Mouse (Mus musculus): ENCODE results near the gene Clip3. TPM values are rescaled to one million over a fixed set of nuclear protein-coding genes. Genes with fewer than 3 reads are reported as not detected.

Clip3 gene
- 100 to 1,000 TPM; 488 to 492 TPM for total RNA-seq (2021)
- long read RNA-seq, experiment 1, partial matches to known transcripts, result 66 of 173 reads
- long read RNA-seq, experiment 1, other reads (novel, unspliced or antisense), result 105 of 173 reads
- long read RNA-seq, experiment 2, partial matches to known transcripts, result 80 of 124 reads
- long read RNA-seq, experiment 2, other reads (novel, unspliced or antisense), result 41 of 124 reads

GRCm38 (mm10) chr7:30291215-30292131, at the start of gene Clip3:
Clip3 (plus strand) TSS chr7:30291728.
- peak within 1 kb of the TSS; percentile 74 for H3K4me3 ChIP-seq
- intact Hi-C loops (cut with DNase I), result no loop called here
- peak within 1 kb of the TSS; percentile 98 for H3K27ac ChIP-seq
- TF ChIP-seq CTCF (IDR thresholded peaks at IDR 0.05), result no peak; the same call in 1 of the 2 replicates
- peak; percentile 88 to 94 for DNase-seq (ENCODE audit: extremely low spot score in 1 of 2, low spot score in 2 of 2)

DNA sequence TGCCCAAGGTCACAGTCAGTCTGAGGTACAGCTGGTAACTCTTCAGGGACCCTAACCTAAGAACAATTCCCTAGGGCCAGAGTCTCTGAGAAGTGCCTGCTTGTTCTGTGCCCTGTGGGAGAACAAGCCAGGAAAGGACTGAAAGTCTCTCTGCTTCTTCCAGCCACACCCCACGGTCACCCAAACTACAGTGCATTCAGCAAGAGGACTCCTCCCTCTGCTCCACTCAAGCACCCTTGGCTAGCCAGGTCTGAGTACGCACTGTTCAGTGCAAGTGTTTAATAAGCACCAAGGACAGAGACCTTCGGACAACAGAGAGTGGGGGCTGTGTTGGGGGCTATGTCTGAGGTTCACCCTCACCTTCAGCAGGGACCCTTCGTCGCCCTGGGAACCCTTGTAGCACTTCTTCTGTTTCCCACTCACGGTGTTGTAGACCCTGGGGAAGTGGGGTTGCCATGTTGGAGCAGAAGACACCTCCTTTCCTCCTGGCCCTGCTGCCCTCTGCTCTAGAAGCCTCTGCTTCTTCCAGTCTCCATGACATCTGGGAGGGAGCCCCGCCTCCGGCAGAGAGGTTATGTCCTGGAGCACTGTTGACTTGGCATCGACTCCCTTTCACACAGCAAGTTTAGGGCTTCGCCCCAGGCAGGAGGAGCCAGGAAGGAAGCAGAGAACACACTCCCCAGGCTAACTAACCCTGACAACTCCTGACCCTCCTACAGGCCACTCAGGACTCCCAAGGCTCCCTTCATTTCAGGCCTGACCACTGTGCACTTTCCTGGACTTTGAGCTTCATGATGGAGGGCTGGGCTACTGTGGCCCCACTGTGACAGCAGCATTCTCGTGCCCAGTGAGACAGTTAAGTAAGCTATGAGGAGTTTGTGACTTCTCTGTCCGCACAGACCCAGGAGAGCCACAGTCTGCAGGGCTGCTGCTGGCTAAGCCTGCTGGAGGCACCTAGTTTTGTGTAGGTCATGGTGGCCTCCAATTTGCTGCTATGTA, 39.3 kb upstream of the Clip3 start:
- intact Hi-C loops (cut with DNase I), result no loop called here
- no peak for DNase-seq (ENCODE audit: extremely low spot score in 1 of 2, low spot score in 2 of 2)
- no peak for TF ChIP-seq CTCF (IDR thresholded peaks at IDR 0.05)
- Histone ChIP-seq H3K4me3 (no peak overlapping the region), H3K27ac (no peak overlapping the region)

GRCm38 (mm10) chr7:30265041-30265440, 26.5 kb upstream of the Clip3 start:
- Histone ChIP-seq H3K27ac (no peak overlapping the region), H3K4me3 (no peak overlapping the region)
- TF ChIP-seq CTCF (IDR thresholded peaks at IDR 0.05), result no peak
- intact Hi-C loops (cut with DNase I), result no loop called here
- no peak for DNase-seq (ENCODE audit: extremely low spot score in 1 of 2, low spot score in 2 of 2)

DNA sequence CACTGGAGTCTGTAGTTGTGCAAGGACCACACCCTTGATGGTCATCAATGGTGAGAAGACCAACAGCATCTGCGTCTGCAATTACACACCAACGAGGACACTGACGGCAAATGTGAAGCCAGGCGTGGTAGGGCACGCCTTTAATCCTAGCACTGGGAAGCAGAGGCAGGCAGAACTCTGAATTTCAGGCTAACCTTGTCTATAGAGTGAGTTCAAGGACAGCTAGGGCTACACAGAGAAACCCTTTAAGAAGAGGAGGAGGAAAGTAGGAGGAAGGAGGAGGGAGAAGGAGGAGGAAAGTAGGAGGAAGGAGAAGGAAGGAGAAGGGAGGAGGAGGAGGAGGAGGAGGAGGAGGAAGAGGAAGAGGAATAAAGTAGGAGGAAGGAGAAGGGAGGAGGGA, 26.0 kb upstream of the Clip3 start:
- Histone ChIP-seq H3K27ac (no peak overlapping the region), H3K4me3 (no peak overlapping the region)
- no peak for TF ChIP-seq CTCF (IDR thresholded peaks at IDR 0.05)
- no peak for DNase-seq (ENCODE audit: extremely low spot score in 1 of 2, low spot score in 2 of 2)
- intact Hi-C loops (cut with DNase I), result no loop called here

- Histone ChIP-seq H3K27ac (no peak overlapping the region), H3K4me3 (no peak overlapping the region)
- TF ChIP-seq CTCF (IDR thresholded peaks at IDR 0.05), result no peak
- intact Hi-C loops (cut with DNase I), result no loop called here
- DNase-seq (ENCODE audit: extremely low spot score in 1 of 2, low spot score in 2 of 2), result no peak
These were observed 25.6 kb upstream of the Clip3 start for GRCm38 (mm10) chr7:30265935-30266334.

GRCm38 (mm10) chr7:30266780-30267179, 24.7 kb upstream of the Clip3 start:
- TF ChIP-seq CTCF (IDR thresholded peaks at IDR 0.05), result no peak
- intact Hi-C loops (cut with DNase I), result no loop called here
- no peak overlapping the region for H3K27ac ChIP-seq
- DNase-seq (ENCODE audit: extremely low spot score in 1 of 2, low spot score in 2 of 2), result no peak
- no peak overlapping the region for H3K4me3 ChIP-seq

GRCm38 (mm10) chr7:30269641-30270040, 21.9 kb upstream of the Clip3 start:
- DNase-seq (ENCODE audit: extremely low spot score in 1 of 2, low spot score in 2 of 2), result no peak
- TF ChIP-seq CTCF (IDR thresholded peaks at IDR 0.05), result no peak
- no peak overlapping the region for H3K27ac ChIP-seq
- no peak overlapping the region for H3K4me3 ChIP-seq
- intact Hi-C loops (cut with DNase I), result loop anchor here (5.0 kb wide), 1 partner anchor 32 kb away; the partner anchor contains the start of gene Ovol3

DNA sequence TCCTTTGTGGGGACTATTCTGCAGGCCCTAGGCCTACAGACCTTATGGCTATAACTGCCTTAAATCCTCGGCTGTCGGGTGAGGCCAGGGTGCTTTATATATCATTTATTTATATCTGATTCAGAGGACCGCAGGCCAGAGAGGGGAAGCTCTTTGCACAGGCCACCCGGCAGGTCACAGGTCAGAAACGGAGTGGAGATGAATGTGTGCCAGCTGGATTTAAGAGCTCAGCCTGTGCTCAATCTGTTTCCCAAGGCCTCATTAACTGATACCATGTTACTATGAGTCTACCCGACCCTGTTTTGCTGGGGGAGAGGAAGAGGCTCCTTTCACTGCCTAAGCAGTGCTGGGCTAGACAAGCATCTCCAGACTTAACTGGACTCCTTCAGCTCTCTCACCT, 17.1 kb upstream of the Clip3 start:
- intact Hi-C loops (cut with DNase I), result loop anchor here (5.0 kb wide), 1 partner anchor 37 kb away; the partner anchor contains the start of gene Ovol3
- no peak for TF ChIP-seq CTCF (IDR thresholded peaks at IDR 0.05)
- no peak for DNase-seq (ENCODE audit: extremely low spot score in 1 of 2, low spot score in 2 of 2)
- Histone ChIP-seq H3K4me3 (no peak overlapping the region), H3K27ac (no peak overlapping the region)

GRCm38 (mm10) chr7:30278911-30279310, 12.6 kb upstream of the Clip3 start:
- Histone ChIP-seq H3K4me3 (no peak overlapping the region), H3K27ac (no peak overlapping the region)
- TF ChIP-seq CTCF (IDR thresholded peaks at IDR 0.05), result no peak
- intact Hi-C loops (cut with DNase I), result no loop called here
- DNase-seq (ENCODE audit: extremely low spot score in 1 of 2, low spot score in 2 of 2), result no peak

DNA sequence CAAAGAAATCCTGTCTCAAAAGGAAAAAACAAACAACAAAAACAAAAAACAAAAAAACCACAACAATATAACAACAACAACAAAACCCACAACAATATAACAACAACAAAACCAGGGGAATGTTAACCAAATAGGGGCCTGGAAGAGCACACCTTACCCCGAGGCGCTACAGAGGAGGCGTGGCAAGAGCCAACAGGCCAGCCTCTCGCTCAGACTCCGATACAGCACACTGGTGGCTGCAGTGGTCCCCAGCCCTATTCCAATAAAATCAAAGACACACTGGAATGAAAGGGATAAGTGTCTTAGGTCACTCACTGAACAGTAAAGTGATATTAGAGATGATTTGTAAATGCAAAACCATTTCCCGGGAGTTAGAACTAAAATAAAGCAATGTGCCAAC, 12.0 kb upstream of the Clip3 start:
- intact Hi-C loops (cut with DNase I), result no loop called here
- no peak for TF ChIP-seq CTCF (IDR thresholded peaks at IDR 0.05)
- Histone ChIP-seq H3K27ac (no peak overlapping the region), H3K4me3 (peak overlapping the region; percentile 85)
- DNase-seq (ENCODE audit: extremely low spot score in 1 of 2, low spot score in 2 of 2), result no peak

- TF ChIP-seq CTCF (IDR thresholded peaks at IDR 0.05), result no peak
- intact Hi-C loops (cut with DNase I), result loop anchor here (5.0 kb wide), 1 partner anchor 48 kb away; the partner anchor contains the start of genes Polr2i and Tbcb
- H3K4me3 ChIP-seq, result peak within 1 kb of the TSS; percentile 85
- peak within 1 kb of the TSS; percentile 97 for H3K27ac ChIP-seq
- peak; percentile 89 to 90 for DNase-seq (ENCODE audit: extremely low spot score in 1 of 2, low spot score in 2 of 2)
These were observed 11.4 kb upstream of the Clip3 start, which contains the start of the genes Thap8 and Wdr62 for GRCm38 (mm10) chr7:30279951-30280669. Thap8 (plus strand) TSS chr7:30280094. Wdr62 (minus strand) TSS chr7:30280419.
